In genomic region chr5:131009510-131009909, GRCm38 (mm10) we compare ENCODE assay signal across 8 mouse cellular contexts.
DNase-seq lines count a peak whose midpoint lies in the region; ATAC-seq and TF ChIP-seq lines count a peak whose summit lies in the region.

No protein-coding gene starts in this region.

- no peaks in the 10 kb centered on the region for H3K27me3 ChIP-seq in cerebellum, adult 2 months (ENCODE audit: control insufficient read depth, insufficient read depth, low read length)
- no peaks in the 10 kb centered on the region for H3K27me3 ChIP-seq in limb, embryonic 11.5 days (ENCODE audit: control insufficient read depth, insufficient read depth, low read length)

- H3K4me3 ChIP-seq in cerebellum, adult 2 months (replicated peaks; ENCODE audit: insufficient read depth, low read depth, low read length), result no peak overlapping the region
- H3K4me3 ChIP-seq in layer of hippocampus, adult 2 months, result no peak overlapping the region
- H3K4me3 ChIP-seq in limb, embryonic 11.5 days (ENCODE audit: low read depth, low read length), result no peak overlapping the region

- DNase-seq in cerebellum, adult 2 months, result peak; percentile 15 to 32
- DNase-seq in cerebellum, adult 9-11 months, result no peak
- no peak for DNase-seq in layer of hippocampus, adult 2 months (ENCODE audit: low spot score in 2 of 2)
- DNase-seq in layer of hippocampus, adult 11-12 months (ENCODE audit: low spot score), result no peak
- DNase-seq in adrenal gland, postnatal 10 days, result peak; percentile 41
- peak; percentile 64 for DNase-seq in limb, embryonic 11.5 days (ENCODE audit: low spot score)
- no peak for DNase-seq in ovary, postnatal 14 days (ENCODE audit: low spot score)
- no peak for DNase-seq in heart, adult 8-10 months (ENCODE audit: low spot score)

- 84% methylated on average over 6 of the region's 6 CpGs for WGBS in cerebellum, adult 2 months
- 55% methylated on average over 6 of the region's 6 CpGs for WGBS in limb, embryonic 11.5 days

- H3K27ac ChIP-seq in cerebellum, adult 2 months (ENCODE audit: insufficient read depth, low read length), result no peak overlapping the region
- H3K27ac ChIP-seq in layer of hippocampus, adult 2 months, result peak overlapping the region; percentile 25; the same call in 1 of the 2 replicates
- H3K27ac ChIP-seq in limb, embryonic 11.5 days (replicated peaks; ENCODE audit: low read depth, low read length), result no peak overlapping the region

- no peak overlapping the region for H3K9ac ChIP-seq in limb, embryonic 11.5 days (ENCODE audit: low read length)

- TF ChIP-seq CTCF in cerebellum, adult 2 months (IDR thresholded peaks at IDR 0.05; ENCODE audit: borderline replicate concordance, insufficient read depth, low read depth, low read length), result peak; percentile 45; the same call in 1 of the 2 replicates
- TF ChIP-seq CTCF in layer of hippocampus, adult 2 months (conservative IDR thresholded peaks at IDR 0.05), result peak; percentile 72

- no peak for ATAC-seq in limb, embryonic 11.5 days (ENCODE audit: insufficient number of reproducible peaks, low FRiP score, low TSS enrichment, low read depth)

- no peak for TF ChIP-seq POLR2A in cerebellum, adult 2 months (IDR thresholded peaks at IDR 0.05; ENCODE audit: borderline replicate concordance, insufficient read depth, low read length)

- H3K9me3 ChIP-seq in limb, embryonic 11.5 days (ENCODE audit: control insufficient read depth, low read length), result no peaks in the 10 kb centered on the region

- H3K36me3 ChIP-seq in limb, embryonic 11.5 days (ENCODE audit: control insufficient read depth, insufficient read depth, low read length), result no peaks in the 10 kb centered on the region

- H3K4me2 ChIP-seq in limb, embryonic 11.5 days (ENCODE audit: low read depth, severe bottlenecking), result no peak overlapping the region

- peaks cover 8% of the 10 kb centered on the region; the same call in 1 of the 2 replicates for H3K4me1 ChIP-seq in cerebellum, adult 2 months (ENCODE audit: control insufficient read depth, insufficient read depth, low read length)
- H3K4me1 ChIP-seq in limb, embryonic 11.5 days (ENCODE audit: control insufficient read depth, insufficient read depth, low read length), result no peaks in the 10 kb centered on the region

Comparison
In these comparisons a context has a peak if more than half of its experiments do, and no peak if none do; other contexts are left out.
1. DNase-seq: peak in cerebellum, adult 2 months (2 of 2), adrenal gland, postnatal 10 days (single experiment) and limb, embryonic 11.5 days (single experiment); none in cerebellum, adult 9-11 months (single experiment), layer of hippocampus, adult 2 months (0 of 2), layer of hippocampus, adult 11-12 months (single experiment), ovary, postnatal 14 days (single experiment) and heart, adult 8-10 months (single experiment).